Mouse (Mus musculus): Measurements from ENCODE around the gene Exosc8. TPM values are rescaled to one million over a fixed set of nuclear protein-coding genes. Genes with fewer than 3 reads are reported as not detected.

Exosc8 gene
- polyA plus RNA-seq, 1 experiment = 35.9 TPM

- Histone ChIP-seq H3K27me3 (ENCODE audit: control insufficient read depth, insufficient read depth, insufficient read length) (no peaks in the 10 kb centered on the region), H3K4me2 (ENCODE audit: low read depth) (no peak overlapping the region), H3K79me2 (ENCODE audit: control insufficient read depth, insufficient read depth) (no peaks in the 10 kb centered on the region), H3K4me3 (no peak overlapping the region), H3K36me3 (ENCODE audit: control insufficient read depth, insufficient read depth) (no peaks in the 10 kb centered on the region), H3ac (ENCODE audit: control insufficient read depth, insufficient read length) (no peak overlapping the region)
- TF ChIP-seq SRF (IDR thresholded peaks at IDR 0.05; ENCODE audit: control insufficient read depth, insufficient read length, low read depth) = no peak
- TF ChIP-seq TCF12 (IDR thresholded peaks at IDR 0.05; ENCODE audit: insufficient read depth, poor library complexity, severe bottlenecking) = no peak
- no peak for TF ChIP-seq USF1 (IDR thresholded peaks at IDR 0.05; ENCODE audit: low read depth)
- no peak for TF ChIP-seq MAX (IDR thresholded peaks at IDR 0.05; ENCODE audit: low read depth)
- no peak for TF ChIP-seq CEBPB (IDR thresholded peaks at IDR 0.05; ENCODE audit: insufficient read depth, poor library complexity, severe bottlenecking)
- no peak for TF ChIP-seq MYOD1 (IDR thresholded peaks at IDR 0.05; ENCODE audit: control insufficient read depth in 1 of 3, insufficient read length in 2 of 3, low read depth in 2 of 3)
- TF ChIP-seq REST (IDR thresholded peaks at IDR 0.05; ENCODE audit: insufficient read depth, insufficient read length) = no peak
- TF ChIP-seq TCF3 (IDR thresholded peaks at IDR 0.05; ENCODE audit: insufficient read length, low read depth) = no peak
- no peak for TF ChIP-seq MYOG (IDR thresholded peaks at IDR 0.05; ENCODE audit: control insufficient read depth in 1 of 3, insufficient read depth in 1 of 3, insufficient read length in 2 of 3, low read depth in 2 of 3)
- TF ChIP-seq POLR2AphosphoS2 (IDR thresholded peaks at IDR 0.05; ENCODE audit: insufficient read length, low read depth) = no peak
- TF ChIP-seq E2F4 (IDR thresholded peaks at IDR 0.05; ENCODE audit: insufficient read depth) = no peak
- no peak for TF ChIP-seq POLR2A (IDR thresholded peaks at IDR 0.05; ENCODE audit: insufficient read length, low read depth)
Measured at GRCm38 (mm10) chr3:54761258-54761657, 26.1 kb upstream of the Exosc8 start.

- H3K4me2 ChIP-seq (ENCODE audit: low read depth) = no peak overlapping the region
- no peaks in the 10 kb centered on the region for H3K27me3 ChIP-seq (ENCODE audit: control insufficient read depth, insufficient read depth, insufficient read length)
- H3K36me3 ChIP-seq (ENCODE audit: control insufficient read depth, insufficient read depth) = no peaks in the 10 kb centered on the region
- H3ac ChIP-seq (ENCODE audit: control insufficient read depth, insufficient read length) = no peak overlapping the region
- TF ChIP-seq MYOG (IDR thresholded peaks at IDR 0.05; ENCODE audit: control insufficient read depth in 1 of 3, insufficient read depth in 1 of 3, insufficient read length in 2 of 3, low read depth in 2 of 3) (no peak), USF1 (IDR thresholded peaks at IDR 0.05; ENCODE audit: low read depth) (no peak), MAX (IDR thresholded peaks at IDR 0.05; ENCODE audit: low read depth) (no peak), POLR2AphosphoS2 (IDR thresholded peaks at IDR 0.05; ENCODE audit: insufficient read length, low read depth) (no peak), CEBPB (IDR thresholded peaks at IDR 0.05; ENCODE audit: insufficient read depth, poor library complexity, severe bottlenecking) (no peak), TCF3 (IDR thresholded peaks at IDR 0.05; ENCODE audit: insufficient read length, low read depth) (no peak), MYOD1 (IDR thresholded peaks at IDR 0.05; ENCODE audit: control insufficient read depth in 1 of 3, insufficient read length in 2 of 3, low read depth in 2 of 3) (no peak), REST (IDR thresholded peaks at IDR 0.05; ENCODE audit: insufficient read depth, insufficient read length) (no peak), POLR2A (IDR thresholded peaks at IDR 0.05; ENCODE audit: insufficient read length, low read depth) (no peak), TCF12 (IDR thresholded peaks at IDR 0.05; ENCODE audit: insufficient read depth, poor library complexity, severe bottlenecking) (no peak), SRF (IDR thresholded peaks at IDR 0.05; ENCODE audit: control insufficient read depth, insufficient read length, low read depth) (no peak), E2F4 (IDR thresholded peaks at IDR 0.05; ENCODE audit: insufficient read depth) (no peak)
- H3K4me3 ChIP-seq = no peak overlapping the region
- no peaks in the 10 kb centered on the region for H3K79me2 ChIP-seq (ENCODE audit: control insufficient read depth, insufficient read depth)
Measured at GRCm38 (mm10) chr3:54760321-54761115, 25.3 kb upstream of the Exosc8 start.

GRCm38 (mm10) chr3:54759211-54759610 lies 24.0 kb upstream of the Exosc8 start:
- TF ChIP-seq MYOG (IDR thresholded peaks at IDR 0.05; ENCODE audit: control insufficient read depth in 1 of 3, insufficient read depth in 1 of 3, insufficient read length in 2 of 3, low read depth in 2 of 3) = no peak
- Histone ChIP-seq H3K27me3 (ENCODE audit: control insufficient read depth, insufficient read depth, insufficient read length) (no peaks in the 10 kb centered on the region), H3ac (ENCODE audit: control insufficient read depth, insufficient read length) (no peak overlapping the region), H3K79me2 (ENCODE audit: control insufficient read depth, insufficient read depth) (no peaks in the 10 kb centered on the region), H3K4me2 (ENCODE audit: low read depth) (no peak overlapping the region), H3K4me3 (no peak overlapping the region), H3K36me3 (ENCODE audit: control insufficient read depth, insufficient read depth) (no peaks in the 10 kb centered on the region)

GRCm38 (mm10) chr3:54757446-54757845 lies 22.3 kb upstream of the Exosc8 start:
- Histone ChIP-seq H3ac (ENCODE audit: control insufficient read depth, insufficient read length) (no peak overlapping the region), H3K4me2 (ENCODE audit: low read depth) (no peak overlapping the region), H3K27me3 (ENCODE audit: control insufficient read depth, insufficient read depth, insufficient read length) (no peaks in the 10 kb centered on the region), H3K36me3 (ENCODE audit: control insufficient read depth, insufficient read depth) (no peaks in the 10 kb centered on the region), H3K4me3 (no peak overlapping the region), H3K79me2 (ENCODE audit: control insufficient read depth, insufficient read depth) (no peaks in the 10 kb centered on the region)
- no peak for TF ChIP-seq TCF3 (IDR thresholded peaks at IDR 0.05; ENCODE audit: insufficient read length, low read depth)
- TF ChIP-seq REST (IDR thresholded peaks at IDR 0.05; ENCODE audit: insufficient read depth, insufficient read length) = no peak
- no peak for TF ChIP-seq SRF (IDR thresholded peaks at IDR 0.05; ENCODE audit: control insufficient read depth, insufficient read length, low read depth)
- no peak for TF ChIP-seq CEBPB (IDR thresholded peaks at IDR 0.05; ENCODE audit: insufficient read depth, poor library complexity, severe bottlenecking)
- TF ChIP-seq USF1 (IDR thresholded peaks at IDR 0.05; ENCODE audit: low read depth) = no peak
- no peak for TF ChIP-seq MAX (IDR thresholded peaks at IDR 0.05; ENCODE audit: low read depth)
- TF ChIP-seq POLR2A (IDR thresholded peaks at IDR 0.05; ENCODE audit: insufficient read length, low read depth) = no peak
- TF ChIP-seq POLR2AphosphoS2 (IDR thresholded peaks at IDR 0.05; ENCODE audit: insufficient read length, low read depth) = no peak
- TF ChIP-seq MYOG (IDR thresholded peaks at IDR 0.05; ENCODE audit: control insufficient read depth in 1 of 3, insufficient read depth in 1 of 3, insufficient read length in 2 of 3, low read depth in 2 of 3) = no peak
- TF ChIP-seq MYOD1 (IDR thresholded peaks at IDR 0.05; ENCODE audit: control insufficient read depth in 1 of 3, insufficient read length in 2 of 3, low read depth in 2 of 3) = no peak
- no peak for TF ChIP-seq E2F4 (IDR thresholded peaks at IDR 0.05; ENCODE audit: insufficient read depth)
- no peak for TF ChIP-seq TCF12 (IDR thresholded peaks at IDR 0.05; ENCODE audit: insufficient read depth, poor library complexity, severe bottlenecking)
